Mouse (Mus musculus): Measurements from ENCODE around the gene Pla2g15.
"Not testable (repeated sequence)": the region's sequence is repeated elsewhere in the genome, so short reads cannot be mapped to it uniquely, and the experiment has no call there.

The Pla2g15 gene

DNA sequence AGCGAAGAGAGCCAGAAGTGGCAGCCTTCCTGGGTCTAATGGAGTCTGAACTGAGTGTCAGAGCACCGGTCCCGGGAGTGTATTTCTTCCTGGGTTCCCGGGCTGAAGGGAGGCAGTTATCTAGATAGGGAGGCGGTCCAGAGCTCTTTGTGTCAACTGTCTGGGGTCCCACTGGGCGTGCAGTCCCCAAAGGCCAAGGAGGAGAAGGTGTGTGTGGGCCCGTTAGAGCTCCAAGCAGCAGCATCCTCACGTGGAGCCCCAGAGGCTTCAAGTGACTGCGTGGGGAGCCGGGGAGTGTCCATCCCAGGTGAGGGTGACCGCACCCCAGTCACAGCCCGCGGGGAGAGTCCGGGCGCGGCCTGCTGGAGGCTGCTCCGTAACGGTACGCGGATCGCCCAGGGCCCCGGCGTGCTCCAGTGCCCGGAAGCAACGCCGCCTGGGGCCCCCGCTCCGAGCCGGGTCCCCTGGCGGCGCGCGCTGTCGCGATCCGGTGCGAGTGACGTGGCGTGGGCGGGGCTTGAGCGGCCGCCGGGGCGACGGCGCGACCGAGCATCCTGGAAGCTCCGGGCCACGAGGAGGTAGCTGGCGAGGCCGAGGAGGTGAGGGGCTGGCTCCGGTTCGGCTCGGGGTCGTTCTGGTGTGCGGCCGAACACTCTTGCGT is 18.3 kb downstream of the Pla2g15 start, which contains the start of gene Slc7a6:
Gene Slc7a6 (plus strand): TSS at position 502 of the 661 bp plus-strand sequence.
- peak; percentile 91 for DNase-seq (ENCODE audit: inconsistent ontology term)

- peak; percentile 64 for DNase-seq (ENCODE audit: inconsistent ontology term)
These were observed 19.1 kb downstream of the Pla2g15 start for GRCm38 (mm10) chr8:106169017-106169933.

DNA sequence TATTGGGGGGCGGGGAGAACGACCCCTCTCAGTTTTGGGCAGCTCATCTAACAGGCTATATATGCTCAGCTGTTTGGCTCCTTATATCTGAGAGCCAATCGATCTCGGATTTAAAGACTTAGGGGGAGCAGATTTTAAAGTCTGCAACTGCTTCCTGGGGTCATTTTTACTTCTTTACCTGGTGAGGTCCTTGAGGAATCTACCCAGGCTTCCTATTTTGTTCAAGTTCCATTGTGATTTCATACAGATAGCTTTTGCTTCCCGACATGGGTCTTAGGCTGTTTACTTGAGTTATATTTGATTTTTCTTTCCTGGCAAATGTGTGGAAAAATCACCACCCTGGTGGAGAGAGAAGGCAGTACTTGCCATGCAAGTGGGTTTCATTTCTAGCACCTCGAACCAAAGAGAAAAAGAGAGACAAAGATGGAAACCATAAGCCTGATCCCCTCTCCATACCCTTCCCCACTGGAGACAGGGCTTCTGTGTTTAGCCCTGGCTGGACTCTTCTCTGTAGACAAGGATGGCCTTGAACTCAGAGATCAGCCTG is 19.8 kb downstream of the Pla2g15 start:
- no peak for DNase-seq (ENCODE audit: inconsistent ontology term)

DNA sequence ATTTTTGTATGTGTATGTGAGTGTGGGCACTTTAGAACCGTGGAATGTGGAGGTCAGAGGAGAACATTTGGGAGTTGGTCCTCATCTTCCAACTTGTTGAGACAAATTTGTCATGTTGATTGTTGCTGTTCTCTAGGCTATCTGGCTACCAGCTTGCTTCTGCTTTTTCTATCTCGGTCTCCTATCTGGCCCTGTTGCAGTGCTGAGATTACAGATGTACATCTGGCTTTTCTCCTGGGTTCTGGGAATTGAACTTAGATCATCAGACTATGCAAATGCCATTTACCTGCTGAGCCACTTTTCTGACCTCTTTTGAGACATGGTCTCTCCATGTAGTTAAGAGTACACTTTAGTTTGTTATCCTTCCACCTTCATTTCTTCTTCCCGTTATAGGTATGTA is 23.4 kb downstream of the Pla2g15 start:
- no peak for DNase-seq (ENCODE audit: inconsistent ontology term)

DNA sequence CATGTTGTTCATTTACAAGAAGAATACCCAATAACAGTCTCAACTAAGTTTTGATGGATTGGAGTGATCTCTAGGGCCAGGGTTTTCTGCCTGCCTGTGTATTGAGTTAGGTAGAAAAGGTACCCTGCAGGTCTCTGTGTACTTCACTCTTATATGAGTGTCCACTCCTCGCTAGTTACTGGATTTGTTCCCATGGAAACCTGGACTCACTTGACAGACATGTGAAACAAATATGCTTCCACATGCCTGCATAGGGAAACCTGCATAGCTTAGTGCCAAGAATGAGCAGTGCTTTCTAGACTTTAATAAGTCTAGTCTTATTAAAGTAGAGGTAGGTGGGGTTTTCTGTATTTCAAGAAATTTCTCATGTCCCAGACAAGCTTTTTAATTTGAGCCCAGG is 26.7 kb downstream of the Pla2g15 start:
- no peak for DNase-seq (ENCODE audit: inconsistent ontology term)

- no peak for DNase-seq (ENCODE audit: inconsistent ontology term)
These were observed 27.4 kb downstream of the Pla2g15 start for GRCm38 (mm10) chr8:106177594-106177993.

DNA sequence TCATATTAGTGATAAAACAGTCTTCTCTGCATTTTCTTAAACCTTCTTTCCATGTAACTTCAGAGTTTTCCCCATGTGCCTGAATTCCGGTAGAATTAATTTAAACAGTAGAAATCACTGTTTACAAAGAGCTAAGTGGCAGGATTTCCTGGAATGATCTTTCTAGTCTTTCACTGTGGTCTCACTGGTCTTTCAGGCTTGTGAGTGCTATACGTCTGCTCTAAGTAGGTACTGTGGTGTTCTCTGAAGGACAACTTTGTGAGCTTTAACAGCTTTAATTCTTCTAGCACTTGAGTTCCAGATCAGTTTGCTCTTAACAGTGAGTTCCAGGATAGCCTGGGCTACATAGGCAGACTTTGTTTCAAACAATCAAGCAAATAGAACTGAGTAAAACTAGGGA is 28.2 kb downstream of the Pla2g15 start:
- no peak for DNase-seq (ENCODE audit: inconsistent ontology term)

DNA sequence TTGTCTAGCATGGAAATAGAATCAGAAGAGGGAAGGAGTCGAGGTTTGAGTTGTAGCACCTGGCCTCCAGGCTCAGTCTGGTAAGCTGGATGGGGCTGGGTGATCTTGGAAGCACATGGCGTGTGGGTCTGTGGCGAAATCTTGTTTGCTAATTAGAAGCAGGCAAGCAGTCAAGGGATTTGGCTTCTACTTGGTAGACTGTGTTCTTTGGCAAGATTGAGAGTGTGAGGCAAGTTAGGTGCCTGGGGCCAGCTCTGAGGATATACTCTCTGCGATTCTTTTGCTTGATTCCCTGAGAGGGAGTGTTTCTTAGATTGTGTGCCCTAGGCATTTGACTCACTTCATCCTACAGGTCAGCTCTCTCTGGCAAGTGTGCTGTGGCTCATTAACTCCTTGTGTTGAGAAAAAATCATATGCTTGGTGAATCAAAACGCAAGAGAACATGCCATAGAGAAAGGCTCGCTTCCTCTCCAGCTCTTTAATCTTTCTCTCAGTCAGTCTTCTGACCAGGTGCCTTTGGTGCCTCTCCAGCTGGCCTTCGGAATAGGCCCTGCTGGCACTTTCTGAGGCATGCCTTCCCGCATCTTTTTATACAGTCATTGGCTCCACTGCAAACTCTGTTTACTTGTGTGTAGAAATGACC is 35.5 kb downstream of the Pla2g15 start:
- no peak for DNase-seq (ENCODE audit: inconsistent ontology term)

GRCm38 (mm10) chr8:106186394-106186793 is 36.2 kb downstream of the Pla2g15 start:
- DNase-seq (ENCODE audit: inconsistent ontology term) = no peak

GRCm38 (mm10) chr8:106189162-106189561 is 39.0 kb downstream of the Pla2g15 start:
- no peak for DNase-seq (ENCODE audit: inconsistent ontology term)

DNA sequence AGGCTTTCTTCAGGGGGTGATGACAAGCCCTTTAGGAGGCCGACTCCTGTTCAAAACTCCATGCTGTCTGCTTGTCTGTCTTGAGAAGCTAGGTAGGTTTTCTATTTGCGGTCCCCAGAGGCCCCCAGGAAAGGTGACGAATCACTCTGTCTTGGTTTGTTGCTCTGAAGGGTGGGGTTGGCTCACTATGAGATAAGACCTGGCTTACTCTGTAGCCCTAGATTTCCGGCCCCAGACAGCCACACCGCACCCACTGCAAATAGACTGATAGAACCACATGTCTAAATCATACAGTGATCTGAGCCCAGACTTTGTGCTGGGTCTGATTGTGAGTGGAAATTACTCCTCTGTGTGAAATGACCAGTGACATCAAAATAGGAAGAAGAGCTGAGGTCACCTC is 41.4 kb downstream of the Pla2g15 start:
- DNase-seq (ENCODE audit: inconsistent ontology term) = no peak

DNA sequence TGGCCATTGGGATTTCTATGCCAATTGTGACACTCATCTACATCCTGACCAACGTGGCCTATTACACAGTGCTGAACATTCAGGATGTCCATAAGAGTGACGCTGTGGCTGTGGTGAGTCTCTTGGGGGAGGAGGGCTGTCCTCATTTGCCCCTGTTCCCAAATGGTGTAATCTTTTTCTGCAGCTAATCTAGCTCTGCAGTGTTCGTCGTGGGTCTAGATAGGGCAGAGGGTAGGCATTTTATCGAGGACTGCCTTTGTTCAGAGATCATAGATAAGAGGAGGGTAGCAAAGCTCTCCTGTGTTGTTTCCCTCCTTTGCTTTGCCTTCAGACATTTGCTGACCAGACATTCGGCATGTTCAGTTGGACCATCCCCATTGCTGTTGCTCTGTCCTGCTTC is 43.0 kb downstream of the Pla2g15 start:
- DNase-seq (ENCODE audit: inconsistent ontology term) = no peak

DNA sequence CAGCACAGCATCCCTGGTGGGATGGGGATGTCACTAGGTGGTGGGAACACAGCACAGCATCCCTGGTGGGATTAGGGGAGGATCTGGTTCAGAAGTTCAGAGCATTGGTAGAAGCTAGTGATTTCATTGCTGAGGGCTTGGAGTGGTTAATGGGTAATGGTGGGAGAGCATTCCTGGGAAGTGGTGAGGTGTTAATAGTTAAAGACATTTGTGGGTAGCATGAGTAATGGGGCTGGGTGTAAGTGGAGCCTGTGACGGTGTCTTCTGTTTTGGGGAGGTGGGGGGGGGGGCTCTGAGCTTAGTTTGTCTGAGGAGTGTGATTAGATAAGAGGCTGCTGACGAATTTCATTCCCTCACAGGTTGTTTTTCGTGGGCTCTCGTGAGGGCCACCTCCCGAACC is 43.9 kb downstream of the Pla2g15 start:
- DNase-seq (ENCODE audit: inconsistent ontology term) = no peak

GRCm38 (mm10) chr8:106198741-106199140 is 48.5 kb downstream of the Pla2g15 start:
- peak; percentile 69 for DNase-seq (ENCODE audit: inconsistent ontology term)

GRCm38 (mm10) chr8:106199596-106199995 is 49.4 kb downstream of the Pla2g15 start:
- DNase-seq (ENCODE audit: inconsistent ontology term) = not testable (repeated sequence)

DNA sequence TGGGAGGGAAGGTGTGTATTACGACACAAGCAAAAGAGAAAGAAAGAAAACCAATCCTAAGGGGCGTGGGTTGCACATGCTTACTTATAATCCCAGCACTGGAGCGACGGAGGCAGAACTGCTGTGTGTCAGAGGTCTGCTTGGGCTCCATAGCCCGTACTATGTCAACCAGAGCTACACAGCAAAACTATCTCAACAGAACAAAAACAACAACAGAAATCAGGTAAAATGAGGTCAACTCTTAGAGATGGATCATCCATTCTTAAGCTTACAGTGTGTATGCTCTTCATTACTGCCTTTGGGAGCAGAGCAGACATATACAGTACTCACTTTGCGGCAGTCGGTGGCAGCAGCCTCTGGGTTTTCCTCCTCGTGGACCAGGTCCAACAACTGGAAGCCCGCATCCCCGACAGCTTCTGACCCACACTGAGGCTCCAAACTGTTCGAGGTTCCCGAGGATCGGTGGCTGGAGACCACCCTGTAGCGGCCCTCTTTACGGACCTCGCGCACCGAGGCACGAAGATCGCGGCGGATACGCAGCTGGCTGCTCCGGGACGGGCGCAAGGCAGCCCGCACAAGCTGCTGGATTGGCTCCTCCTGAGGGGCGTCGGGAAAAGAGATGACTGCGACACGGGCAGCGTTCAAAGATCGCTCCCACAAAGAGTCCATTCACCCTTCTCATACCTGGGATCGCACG is 60.0 kb downstream of the Pla2g15 start:
- DNase-seq (ENCODE audit: inconsistent ontology term) = no peak

- DNase-seq (ENCODE audit: inconsistent ontology term) = peak; percentile 97
These were observed 60.7 kb downstream of the Pla2g15 start, which contains the start of the genes Slc7a6os and Prmt7 for GRCm38 (mm10) chr8:106210821-106211345. Slc7a6os (minus strand) TSS chr8:106210935. Prmt7 (plus strand) TSS chr8:106210936.

- no peak for DNase-seq (ENCODE audit: inconsistent ontology term)
These were observed 61.2 kb downstream of the Pla2g15 start for GRCm38 (mm10) chr8:106211421-106211820.

DNA sequence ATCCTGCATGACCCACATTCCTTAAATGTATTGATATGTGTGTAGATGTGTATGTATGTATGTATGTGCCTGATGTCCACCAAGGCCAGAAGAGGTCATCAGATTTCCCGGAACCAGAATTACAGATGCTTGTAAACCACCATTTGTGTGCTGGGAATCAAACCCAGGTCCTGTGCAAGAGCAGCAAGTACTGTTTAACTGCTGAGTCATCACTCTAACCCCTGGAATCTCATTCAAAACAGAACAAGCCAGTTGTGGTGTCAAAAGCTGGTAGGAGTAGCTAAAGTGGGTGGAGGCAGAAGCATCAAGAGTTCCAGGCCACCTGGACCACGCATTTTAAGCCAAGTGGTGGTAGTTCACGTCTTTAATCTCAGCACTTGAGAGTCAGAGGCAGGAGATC is 63.8 kb downstream of the Pla2g15 start:
- DNase-seq (ENCODE audit: inconsistent ontology term) = no peak

Measured in Muller cell, postnatal 12 days (primary cell).